Mouse (Mus musculus) right cerebral cortex, postnatal 25 days (tissue): Measurements from ENCODE around the gene Acta2.
"Not testable (repeated sequence)": the region's sequence is repeated elsewhere in the genome, so short reads cannot be mapped to it uniquely, and the experiment has no call there.

Experiments
- DNase-seq: peaks from one replicate; pipeline ENCODE4 v3.0.0; 2022

The Acta2 gene

DNA sequence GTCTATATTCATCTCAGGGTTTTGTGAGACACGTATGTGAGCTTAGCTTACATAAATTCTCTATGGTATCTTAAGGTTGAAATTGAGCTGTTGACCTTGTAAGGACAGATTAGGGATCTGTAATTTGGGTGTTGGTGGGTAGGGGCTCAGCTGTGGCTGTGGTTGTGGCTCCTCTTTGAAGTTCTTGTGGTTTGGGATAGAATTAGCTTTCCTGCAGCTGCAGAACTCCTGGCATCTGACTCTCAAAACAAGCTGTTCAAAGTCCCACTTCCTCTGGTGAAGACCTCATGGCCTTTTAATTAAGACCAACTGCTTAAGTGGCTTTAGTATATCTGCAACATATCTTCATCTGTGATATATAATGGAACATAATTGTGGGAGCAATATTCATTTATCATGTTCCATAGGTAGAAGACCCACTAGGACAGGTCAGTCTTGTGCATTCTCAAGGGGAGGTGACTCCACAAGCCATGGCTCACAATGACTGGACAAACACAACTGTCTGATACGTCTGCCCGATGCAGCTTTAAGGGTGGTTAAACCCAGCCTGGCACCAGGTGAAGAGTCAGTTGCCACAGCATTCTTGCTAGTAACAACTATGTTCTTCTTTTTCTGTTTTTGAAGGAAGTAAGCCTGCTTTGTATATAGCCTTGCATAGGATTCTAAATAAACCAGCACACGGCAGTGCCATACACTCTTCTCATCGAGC lies 36.0 kb downstream of the Acta2 start:
- DNase-seq = no peak

DNA sequence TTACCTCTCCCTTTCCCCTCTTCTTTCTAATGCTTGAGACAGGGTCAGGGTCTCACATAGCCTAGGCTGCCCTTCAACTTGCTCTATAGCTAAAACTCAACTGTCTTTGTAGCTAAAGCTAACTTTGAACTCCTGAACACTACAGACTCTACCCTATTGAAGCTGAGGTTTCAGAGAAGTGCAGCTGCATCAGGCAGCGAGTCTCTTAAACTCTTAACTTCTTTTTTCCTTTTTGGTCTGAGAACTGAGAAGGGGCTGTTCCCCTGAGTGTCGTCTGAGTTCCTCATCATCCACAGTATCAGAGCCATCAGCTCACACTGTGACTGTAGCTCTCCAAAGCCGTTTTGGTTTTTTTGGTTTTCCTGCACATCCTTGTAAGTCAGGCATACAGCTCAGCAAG lies 37.6 kb downstream of the Acta2 start:
- no peak for DNase-seq

DNA sequence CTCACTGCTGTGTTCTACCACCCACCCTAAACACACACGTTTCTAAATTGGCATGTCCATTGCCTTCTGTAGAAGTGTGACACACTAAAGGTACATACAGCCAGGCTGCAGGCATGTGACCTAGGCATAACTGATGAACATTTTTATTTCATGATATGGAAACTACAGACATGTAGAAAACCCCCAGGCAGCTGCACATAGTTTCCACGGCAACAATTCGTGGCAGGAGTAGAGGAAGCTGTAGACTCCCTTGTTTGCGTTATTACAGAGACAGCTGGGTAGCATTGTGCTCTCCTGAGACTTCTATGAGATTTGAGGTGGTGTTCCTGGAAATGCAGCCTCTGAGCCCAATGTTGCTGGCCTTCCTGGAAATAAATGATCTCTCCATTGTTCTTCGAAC lies 38.4 kb downstream of the Acta2 start:
- no peak for DNase-seq

DNA sequence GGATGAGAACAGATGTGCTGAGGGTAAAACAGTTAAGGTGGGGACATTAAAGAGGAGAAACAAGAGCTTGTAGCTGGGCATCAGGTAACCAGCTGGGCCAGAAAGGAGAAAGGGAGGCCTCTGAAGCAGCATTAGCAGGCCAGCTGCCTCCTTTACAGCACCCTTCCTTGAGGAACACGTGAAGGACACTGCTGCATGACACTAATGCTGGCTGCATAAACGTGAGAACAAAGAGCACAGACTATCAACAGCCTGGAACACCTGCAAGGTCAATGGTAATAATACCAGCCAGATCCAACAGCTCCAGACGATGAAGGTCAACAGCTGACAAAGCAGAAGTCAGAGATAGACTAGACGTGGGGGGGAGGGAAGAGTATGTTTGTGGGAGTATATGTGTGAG lies 41.3 kb downstream of the Acta2 start:
- DNase-seq = no peak

DNA sequence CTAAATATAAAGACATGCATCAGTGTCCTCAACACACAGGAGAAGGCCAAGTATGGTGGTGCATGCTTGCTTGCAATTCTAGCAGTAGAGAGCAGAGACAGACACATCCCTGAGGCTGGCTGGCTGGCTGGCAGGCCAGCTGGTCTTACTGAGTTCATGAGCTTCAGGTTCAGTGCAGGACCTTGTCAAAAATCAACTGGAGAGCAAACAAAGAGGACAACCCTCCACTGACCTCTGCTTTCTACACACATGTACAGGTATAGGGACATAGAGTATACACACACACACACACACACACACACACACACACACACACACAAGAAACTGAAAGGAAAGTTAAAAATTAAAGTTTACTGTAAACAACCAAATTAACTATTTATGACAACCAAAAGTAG lies 42.1 kb downstream of the Acta2 start:
- DNase-seq = no peak

DNA sequence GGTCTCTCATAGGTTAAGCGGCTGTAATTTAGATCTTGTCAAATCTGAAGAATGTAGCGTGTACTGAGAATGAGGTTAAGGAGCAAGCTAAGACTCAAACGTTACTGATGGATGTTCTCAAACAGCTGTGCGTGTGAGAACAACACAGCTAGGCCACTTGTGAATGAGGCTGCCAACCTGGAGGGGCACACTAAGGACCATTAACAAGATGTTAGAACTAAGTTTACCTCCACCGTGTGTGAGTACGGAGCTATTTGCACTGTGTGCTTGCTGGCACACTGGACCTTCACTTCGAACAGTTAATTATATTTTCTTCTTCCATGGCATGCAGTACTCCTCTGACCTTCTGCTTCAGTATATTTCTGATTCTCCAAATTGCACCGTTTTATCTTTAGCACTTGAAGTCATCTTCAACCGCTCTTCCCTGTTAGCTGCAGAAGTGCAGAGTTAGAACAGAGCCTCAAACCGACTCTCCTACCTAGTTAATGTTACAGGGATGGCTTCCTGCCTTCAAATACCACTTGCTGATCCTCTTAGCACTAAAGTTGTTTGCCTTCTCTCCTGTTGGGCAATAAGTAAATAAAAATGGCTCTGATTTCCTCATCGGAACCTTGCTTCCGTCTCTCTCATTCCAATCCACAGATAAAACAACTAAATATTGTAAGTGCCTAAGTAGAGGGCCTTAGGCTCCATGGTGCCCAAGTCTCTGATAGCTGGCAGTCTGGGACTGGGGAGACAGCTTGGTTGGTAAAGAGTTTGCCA lies 42.7 kb downstream of the Acta2 start:
- DNase-seq = no peak

DNA sequence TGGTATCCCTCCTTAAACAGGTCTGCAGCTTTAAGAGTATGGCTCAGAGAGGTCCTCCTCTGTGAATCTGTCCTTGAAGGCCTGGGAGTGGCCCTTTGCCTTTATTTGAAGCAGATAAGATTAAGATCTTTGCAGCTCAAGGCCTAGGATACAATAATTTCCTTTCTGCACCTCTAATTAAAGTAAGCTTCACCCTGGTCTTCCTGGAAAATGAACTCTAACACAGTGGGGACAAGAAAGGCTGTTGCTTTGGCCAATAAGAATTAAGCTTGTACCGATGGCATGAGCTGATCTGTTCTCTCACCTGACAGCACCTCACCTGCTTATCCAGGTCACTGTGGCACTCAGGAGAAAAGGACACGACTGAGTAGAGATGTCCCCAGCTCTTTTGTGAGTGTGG lies 44.5 kb downstream of the Acta2 start:
- no peak for DNase-seq

DNA sequence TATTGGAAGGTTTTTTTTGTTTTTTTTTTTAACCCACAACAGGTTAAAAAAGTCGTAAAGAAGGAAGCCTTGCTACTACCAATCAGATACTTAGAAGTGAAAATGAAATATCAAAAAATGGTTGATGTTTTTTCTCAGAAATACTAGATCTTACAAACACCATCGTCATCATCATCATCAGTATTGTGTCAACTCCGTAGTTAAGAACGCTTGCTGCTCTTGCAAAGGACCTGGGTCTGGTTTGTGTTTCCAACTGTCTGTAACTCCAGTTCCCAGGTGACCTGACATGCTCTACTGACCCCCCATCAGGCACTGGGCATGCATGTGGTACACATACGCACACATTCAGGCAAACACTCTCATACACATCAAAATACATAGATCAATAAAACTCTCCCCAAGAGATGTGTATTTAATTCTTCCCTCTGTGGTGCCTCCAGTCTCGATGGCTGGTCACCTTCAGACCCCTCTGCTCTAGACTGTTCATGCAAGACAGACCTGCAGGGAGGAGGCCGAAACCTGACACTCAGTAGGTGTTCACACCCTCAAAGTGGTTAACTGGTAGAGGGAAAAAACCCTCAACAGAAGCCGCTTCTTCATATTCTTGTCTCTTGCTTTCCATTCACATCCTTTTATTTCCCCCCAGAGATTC lies 45.3 kb downstream of the Acta2 start:
- no peak for DNase-seq

DNA sequence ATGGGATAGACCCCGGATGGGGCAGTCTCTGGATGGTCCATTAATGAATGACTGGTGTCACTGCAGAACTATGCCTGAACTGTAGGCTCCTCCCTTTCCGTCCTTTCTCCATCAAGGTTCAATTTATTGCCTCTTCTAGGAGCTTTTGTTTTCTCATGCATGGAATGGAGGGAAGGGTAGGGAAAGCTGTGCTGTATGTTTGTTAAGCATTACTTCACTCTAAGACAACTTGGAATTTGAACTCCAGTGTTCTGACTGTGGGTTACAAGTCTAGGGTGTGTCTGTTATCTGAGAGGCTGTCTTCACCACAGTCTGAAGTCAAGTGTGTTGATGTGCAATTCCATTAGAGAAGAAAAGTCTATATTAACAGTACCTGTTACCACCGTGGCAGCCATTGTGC lies 46.4 kb downstream of the Acta2 start:
- no peak for DNase-seq

DNA sequence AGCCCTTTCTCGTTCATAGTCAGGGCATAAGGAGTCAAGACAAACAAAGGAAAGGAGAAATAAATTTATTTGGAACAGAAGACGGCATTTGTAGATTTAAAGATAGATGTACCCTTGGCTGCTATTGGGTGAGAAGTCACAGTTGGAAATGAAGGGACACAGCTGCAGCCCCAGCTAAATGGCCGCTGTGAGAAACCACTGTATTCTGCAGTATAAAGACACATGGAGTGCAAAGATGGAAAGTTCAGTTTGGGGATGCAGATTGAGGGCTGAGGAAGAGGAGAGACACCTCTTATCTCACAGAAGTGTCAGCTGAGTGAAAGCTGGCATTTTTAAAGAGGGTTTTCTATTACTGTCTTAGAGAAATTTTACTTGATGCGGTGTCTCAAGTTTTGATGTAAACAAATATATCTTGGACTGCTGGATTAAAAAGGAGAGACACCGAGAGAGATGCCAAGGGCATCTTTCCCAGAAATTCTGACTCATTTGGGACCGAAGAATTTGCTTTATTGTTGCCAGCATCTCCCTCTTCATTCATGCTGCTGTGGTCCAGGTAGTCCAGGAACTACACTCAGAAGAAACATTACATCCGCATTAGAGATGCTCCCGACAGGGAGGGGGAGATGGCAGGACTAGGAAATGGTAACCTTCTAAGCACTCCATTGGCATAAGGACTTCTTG lies 48.5 kb downstream of the Acta2 start:
- no peak for DNase-seq

DNA sequence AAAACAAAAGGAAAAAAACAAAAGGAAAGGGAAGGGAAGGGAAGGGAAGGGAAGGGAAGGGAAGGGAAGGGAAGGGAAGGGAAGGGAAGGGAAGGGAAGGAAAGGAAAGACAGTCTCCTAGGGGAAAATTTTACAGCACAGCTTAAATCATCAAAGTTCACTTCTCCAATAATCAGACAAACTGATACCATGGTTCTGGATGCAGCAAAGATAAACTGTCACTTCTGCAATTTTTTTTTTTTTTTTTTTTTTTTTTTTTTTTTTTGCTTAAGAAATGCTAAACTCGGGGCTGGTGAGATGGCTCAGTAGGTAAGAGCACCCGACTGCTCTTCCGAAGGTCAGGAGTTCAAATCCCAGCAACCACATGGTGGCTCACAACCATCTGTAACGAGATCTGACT lies 49.3 kb downstream of the Acta2 start:
- DNase-seq = not testable (repeated sequence)

DNA sequence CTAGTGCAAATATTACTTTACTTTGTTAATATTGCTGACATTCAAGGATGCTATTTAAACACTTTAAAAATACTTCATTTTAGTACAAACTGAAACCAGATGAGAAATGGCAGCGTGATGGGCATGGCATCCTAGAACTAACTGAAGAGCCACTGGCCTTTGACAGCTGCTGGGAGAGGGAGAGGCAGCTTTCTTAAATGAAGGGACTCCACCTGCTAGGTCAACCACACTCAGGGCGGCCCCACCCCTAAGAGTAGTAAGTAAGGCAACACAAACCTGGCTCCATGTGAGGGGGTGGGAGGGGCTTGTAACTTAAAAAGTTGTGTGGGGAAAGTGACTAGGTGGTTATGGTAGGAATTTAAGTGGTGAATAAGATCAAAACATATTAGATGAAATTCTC lies 52.7 kb downstream of the Acta2 start:
- DNase-seq = no peak

DNA sequence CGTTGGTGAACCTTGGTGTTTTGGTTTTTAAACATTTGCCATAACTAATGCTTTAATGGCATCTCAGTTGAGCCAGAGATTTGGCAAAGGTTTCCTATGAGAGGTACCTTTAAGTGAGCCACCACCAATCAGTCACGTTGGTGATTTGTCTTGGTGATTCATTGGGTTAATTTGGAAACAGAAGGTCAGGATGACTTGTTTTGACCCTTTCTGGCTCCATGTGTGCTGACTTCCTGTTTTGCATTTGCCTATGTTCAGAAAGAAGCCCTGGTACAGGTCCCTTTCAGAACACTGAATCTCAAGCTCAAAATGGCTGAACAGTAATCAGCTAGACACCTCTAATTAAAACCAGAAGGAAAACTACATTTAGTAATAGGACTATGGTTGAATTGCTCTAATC lies 55.9 kb downstream of the Acta2 start:
- no peak for DNase-seq

DNA sequence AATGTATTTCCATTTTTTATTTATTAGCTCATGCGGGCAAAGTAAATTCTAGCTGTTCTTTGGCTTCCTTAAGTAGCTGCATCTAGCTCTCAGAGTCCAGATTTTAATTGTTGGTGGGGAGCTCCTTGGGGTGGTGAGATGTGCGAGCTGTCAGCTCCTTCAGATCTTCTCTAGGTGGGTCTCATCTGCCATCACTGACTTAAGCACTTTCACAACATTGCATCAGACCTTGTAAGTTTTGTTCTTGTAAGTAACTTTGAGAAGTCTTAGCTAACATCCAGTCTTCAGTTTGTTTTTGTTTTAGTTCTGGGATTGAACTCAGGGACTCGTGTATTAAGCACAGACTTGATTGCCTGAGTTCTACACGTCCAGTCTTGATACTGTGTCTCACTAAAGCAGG lies 56.5 kb downstream of the Acta2 start:
- no peak for DNase-seq

DNA sequence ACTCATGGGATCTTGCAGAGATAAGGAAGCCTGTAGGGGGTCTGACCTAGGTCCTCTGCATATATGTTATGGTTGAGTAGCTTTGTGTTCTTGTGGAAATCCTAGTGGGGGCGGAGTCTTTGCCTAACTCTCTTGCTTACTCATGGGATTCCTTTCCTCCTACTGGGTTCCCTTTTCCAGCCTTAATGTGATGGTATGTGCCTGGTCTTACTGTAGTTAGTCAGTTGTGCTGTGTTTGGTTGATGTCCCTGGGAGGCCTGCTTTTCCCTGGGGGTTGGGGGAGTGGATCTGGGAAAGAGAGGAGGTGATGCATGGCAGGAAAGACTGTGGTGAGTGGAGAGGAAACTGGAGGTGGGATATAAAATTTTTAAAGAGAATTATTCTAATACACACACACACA lies 57.3 kb downstream of the Acta2 start:
- no peak for DNase-seq

DNA sequence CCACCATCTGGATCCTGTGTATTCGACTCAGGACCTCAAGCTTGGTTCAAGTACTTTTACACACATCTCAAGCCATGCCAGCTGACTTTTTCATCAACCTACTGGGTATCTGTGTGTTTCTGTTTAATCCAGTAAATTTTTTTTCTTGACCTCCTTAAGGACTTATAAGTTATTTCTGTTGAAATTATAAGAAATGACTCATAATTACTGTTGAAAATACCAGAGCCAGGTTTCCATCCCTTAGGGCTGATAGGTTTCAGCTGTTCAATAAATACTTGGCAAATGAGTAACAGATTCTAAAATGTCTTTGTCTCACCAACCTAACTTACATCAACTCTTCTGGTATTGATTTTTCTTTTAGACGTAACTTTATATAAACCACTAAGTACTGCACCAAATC lies 60.4 kb downstream of the Acta2 start:
- no peak for DNase-seq

DNA sequence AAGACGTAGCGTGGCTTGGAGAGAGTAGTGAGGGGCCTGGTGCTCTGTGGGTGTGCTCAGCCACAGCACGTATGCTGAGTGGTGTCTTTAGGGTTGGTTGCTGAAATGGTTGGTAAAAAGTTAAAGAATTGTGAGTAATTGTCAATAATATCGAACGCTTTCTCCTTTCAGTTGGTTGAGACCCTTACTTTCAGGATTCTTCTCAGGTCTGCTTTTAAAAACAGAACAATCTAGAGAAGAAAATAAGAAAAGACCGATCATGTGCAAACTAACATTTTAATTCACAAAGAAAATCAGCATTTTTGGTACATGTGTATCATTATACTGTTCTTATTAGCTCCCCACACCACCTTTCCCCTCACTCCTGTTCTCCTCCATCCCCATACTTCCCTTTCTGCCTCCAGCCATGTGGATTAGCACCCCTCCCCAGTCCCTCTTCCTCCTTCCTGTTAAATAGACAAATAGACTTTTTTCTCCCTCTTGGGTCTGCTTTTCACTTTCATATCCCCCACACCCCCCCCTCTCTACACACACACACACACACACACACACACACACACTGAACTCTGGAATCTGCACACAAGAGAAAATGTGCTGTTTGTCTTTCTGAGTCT lies 61.2 kb downstream of the Acta2 start:
- DNase-seq = no peak

DNA sequence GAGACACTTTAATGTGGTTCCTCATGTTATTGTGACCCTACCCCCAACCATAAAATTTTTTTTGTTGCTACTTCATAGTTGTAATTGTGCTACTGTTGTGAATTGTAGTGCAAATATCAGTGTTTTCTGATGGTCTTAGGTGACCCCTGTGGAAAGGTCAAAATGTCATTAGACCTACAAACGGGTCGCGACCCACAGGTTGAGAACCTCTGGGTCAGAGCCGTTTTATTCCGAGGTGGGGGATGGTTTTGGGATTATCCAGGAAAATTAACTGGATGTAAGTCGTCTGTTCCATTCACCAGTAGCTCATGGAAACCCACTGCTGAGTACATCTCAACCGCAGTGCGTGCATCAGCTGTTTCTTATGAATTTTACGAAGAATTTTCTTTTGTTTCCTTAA lies 61.7 kb downstream of the Acta2 start:
- DNase-seq = no peak

DNA sequence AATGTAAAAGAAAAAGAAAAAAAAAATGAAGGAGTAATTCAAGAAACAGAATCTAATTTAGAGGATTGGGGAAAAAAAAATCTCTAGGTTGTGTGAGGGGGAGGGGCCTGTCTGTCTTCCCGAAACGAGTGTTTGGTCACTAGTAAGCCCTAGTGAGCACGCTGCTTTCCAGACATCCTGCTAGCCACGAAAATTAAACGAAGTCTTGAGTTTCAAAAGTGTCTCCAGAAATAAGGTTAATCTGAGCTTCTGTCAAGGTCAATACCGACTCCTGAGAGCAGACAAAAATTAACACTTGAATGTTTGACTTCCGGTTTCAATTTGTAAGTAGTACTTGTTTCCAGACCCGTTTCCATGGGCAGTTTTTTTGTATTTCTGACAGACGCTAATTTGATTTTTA lies 62.2 kb downstream of the Acta2 start:
- DNase-seq = peak; percentile 24

DNA sequence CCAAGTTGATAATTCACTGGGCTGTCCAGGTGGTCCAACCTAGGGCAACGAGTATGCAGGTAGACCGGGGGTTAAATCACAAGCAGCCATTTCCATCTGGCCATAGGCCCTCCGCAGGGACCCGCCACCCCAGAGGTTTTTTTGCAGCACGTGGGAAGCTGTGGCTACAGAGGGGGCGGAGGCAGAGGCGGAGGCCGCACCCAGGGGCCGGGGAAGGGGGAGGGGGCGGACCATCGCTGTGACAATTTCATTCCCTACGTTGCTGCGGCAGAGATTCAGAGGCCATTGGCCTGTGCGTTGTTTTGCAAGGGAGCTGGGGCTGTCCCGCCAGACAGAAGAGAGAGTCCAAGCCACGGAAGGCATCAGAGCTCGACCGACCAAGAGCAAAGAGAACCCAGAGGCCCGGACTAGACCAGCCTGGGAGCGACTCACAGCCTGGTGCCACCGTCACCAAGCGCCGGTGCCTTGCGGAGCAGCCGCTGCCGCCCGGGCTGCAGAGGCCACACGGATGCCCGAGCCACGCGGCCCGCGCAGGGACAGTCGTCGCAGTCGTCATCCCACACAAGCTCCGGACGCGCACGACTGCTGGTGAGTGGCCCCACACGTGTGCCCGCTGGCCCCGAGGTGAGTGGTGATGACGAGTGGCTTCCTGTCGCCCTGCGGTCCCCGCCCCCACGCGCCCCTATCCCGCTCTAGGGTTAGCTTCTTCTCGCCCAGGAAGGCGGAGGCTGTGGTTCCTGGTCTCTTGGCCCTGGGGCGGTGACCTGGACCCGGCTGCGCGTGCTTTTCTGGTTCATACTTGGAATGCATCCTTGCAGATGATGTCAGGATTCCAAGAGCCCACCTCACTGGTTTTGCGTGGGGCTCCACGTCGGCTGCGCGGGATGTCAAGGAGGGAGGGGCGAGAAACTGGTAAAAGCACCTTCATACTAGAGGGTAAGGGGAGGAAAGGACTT lies 63.1 kb downstream of the Acta2 start, which contains the start of gene Stambpl1:
Gene Stambpl1 (plus strand): TSS at position 222 of the 956 bp plus-strand sequence.
- DNase-seq = peak; percentile 80

DNA sequence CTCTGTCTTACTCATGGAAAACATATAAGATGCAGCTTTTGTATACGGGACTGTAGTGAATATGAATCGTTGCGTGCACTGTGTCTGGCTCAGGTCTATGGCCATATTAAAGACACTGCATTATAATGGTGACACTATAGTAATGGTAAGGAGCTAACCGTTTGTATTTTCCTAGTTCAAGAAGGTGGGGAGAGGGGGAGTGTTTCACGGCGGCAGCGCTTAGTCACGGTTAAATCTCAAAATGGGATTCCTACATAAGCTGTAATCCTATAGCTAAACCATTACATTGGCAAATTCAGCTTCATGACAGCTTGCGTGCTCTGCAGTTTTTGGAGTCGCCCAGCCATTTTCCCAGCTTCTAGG lies 63.8 kb downstream of the Acta2 start:
- DNase-seq = no peak
